Mouse (Mus musculus): ENCODE measurements at regions not wholly inside any gene's neighbourhood (a gene's known extent, or its start where the extent isn't known, plus 50 kb on each side); places are given as distances from the start of the nearest gene placed in this dataset.

- peak; percentile 39 to 71 for DNase-seq (ENCODE audit: low spot score in 2 of 2)
These were observed 68.0 kb upstream of the Rbm24 start for GRCm38 (mm10) chr13:46350075-46350747.

- no peak for DNase-seq (ENCODE audit: low spot score in 2 of 2)
These were observed 62.9 kb upstream of the Rbm24 start for GRCm38 (mm10) chr13:46355306-46355705.

- DNase-seq (ENCODE audit: low spot score in 2 of 2), result no peak
These were observed 62.3 kb upstream of the Rbm24 start for GRCm38 (mm10) chr13:46355975-46356374.

- DNase-seq (ENCODE audit: low spot score in 2 of 2), result no peak
These were observed 61.2 kb upstream of the Rbm24 start for GRCm38 (mm10) chr13:46357037-46357436.

- no peak for DNase-seq (ENCODE audit: low spot score in 2 of 2)
These were observed 57.6 kb upstream of the Rbm24 start for GRCm38 (mm10) chr13:46360495-46361120.

- DNase-seq (ENCODE audit: low spot score in 2 of 2), result peak; percentile 32 to 67
These were observed 54.6 kb upstream of the Rbm24 start for GRCm38 (mm10) chr13:46363456-46364201.

GRCm38 (mm10) chr13:46364202-46364912 lies 53.9 kb upstream of the Rbm24 start:
- no peak for DNase-seq (ENCODE audit: low spot score in 2 of 2)

- no peak for DNase-seq (ENCODE audit: low spot score in 2 of 2)
These were observed 52.9 kb upstream of the Rbm24 start for GRCm38 (mm10) chr13:46365292-46365691.

Data from layer of hippocampus, adult 18-20 months (tissue).